Comparison of ENCODE assay signal across 28 mouse cellular contexts in genomic region chr2:65213675-65214074, GRCm38 (mm10). TPM values are rescaled to one million over a fixed set of nuclear protein-coding genes. Genes with fewer than 3 reads are reported as not detected.
"Had no signal": no experiment of that assay in that cellular context is flagged by ENCODE, and none has a peak within 500 bp of the region (broad histone marks: within the 10 kb centered on the region; RNA-seq: fewer than 3 reads in every experiment).

No protein-coding gene starts in this region.

- H3K9ac ChIP-seq: embryonic facial prominence, embryonic 12.5 days; embryonic facial prominence, embryonic 13.5 days; embryonic facial prominence, embryonic 15.5 days; forebrain, embryonic 12.5 days; forebrain, embryonic 13.5 days; forebrain, embryonic 15.5 days; forebrain, postnatal 0 days had no signal

- DNase-seq: cerebellum, adult 18-20 months; cerebellum, adult 2 months; cerebellum, adult 8-10 months; cerebellum, adult 9-10 months; cerebellum, adult 9-11 months; cerebellum, postnatal 10 days; cerebellum, postnatal 14 days; cerebellum, postnatal 25 days; cerebellum, postnatal 36 days; embryo, embryonic 11 days; forebrain, postnatal 0 days; gastrocnemius, adult 2 months; gastrocnemius, postnatal 10 days; gastrocnemius, postnatal 14 days; gastrocnemius, postnatal 25 days; gastrocnemius, postnatal 36 days; heart, adult 18-20 months had no signal

- H3K4me2 ChIP-seq: embryonic facial prominence, embryonic 12.5 days; embryonic facial prominence, embryonic 13.5 days; embryonic facial prominence, embryonic 15.5 days; forebrain, embryonic 12.5 days; forebrain, embryonic 13.5 days; forebrain, embryonic 15.5 days had no signal

- H3K4me1 ChIP-seq: embryonic facial prominence, embryonic 10.5 days; embryonic facial prominence, embryonic 12.5 days; embryonic facial prominence, embryonic 13.5 days; embryonic facial prominence, embryonic 15.5 days; forebrain, embryonic 13.5 days; forebrain, embryonic 15.5 days had no signal

- H3K9me3 ChIP-seq: embryonic facial prominence, embryonic 10.5 days; embryonic facial prominence, embryonic 12.5 days; embryonic facial prominence, embryonic 13.5 days; embryonic facial prominence, embryonic 15.5 days; forebrain, embryonic 10.5 days; forebrain, embryonic 12.5 days; forebrain, embryonic 13.5 days; forebrain, embryonic 15.5 days had no signal

- H3K27ac ChIP-seq: embryonic facial prominence, embryonic 10.5 days; embryonic facial prominence, embryonic 12.5 days; embryonic facial prominence, embryonic 13.5 days; embryonic facial prominence, embryonic 15.5 days; forebrain, embryonic 10.5 days; forebrain, embryonic 12.5 days; forebrain, embryonic 13.5 days; forebrain, embryonic 15.5 days; gastrocnemius, adult 2 months had no signal

- H3K27me3 ChIP-seq: embryonic facial prominence, embryonic 12.5 days; embryonic facial prominence, embryonic 13.5 days; embryonic facial prominence, embryonic 15.5 days; forebrain, embryonic 12.5 days; forebrain, embryonic 13.5 days; forebrain, embryonic 15.5 days had no signal

- ATAC-seq: forebrain, embryonic 13.5 days; forebrain, embryonic 14.5 days; forebrain, embryonic 15.5 days; forebrain, embryonic 16.5 days; forebrain, postnatal 0 days had no signal

- H3K36me3 ChIP-seq: embryonic facial prominence, embryonic 10.5 days; embryonic facial prominence, embryonic 12.5 days; embryonic facial prominence, embryonic 13.5 days; embryonic facial prominence, embryonic 15.5 days; forebrain, embryonic 10.5 days; forebrain, embryonic 12.5 days; forebrain, embryonic 15.5 days had no signal

- H3K4me3 ChIP-seq: embryonic facial prominence, embryonic 10.5 days; embryonic facial prominence, embryonic 12.5 days; embryonic facial prominence, embryonic 13.5 days; embryonic facial prominence, embryonic 15.5 days; erythroblast, embryonic 14.5 days; forebrain, embryonic 10.5 days; forebrain, embryonic 12.5 days; forebrain, embryonic 13.5 days; forebrain, embryonic 15.5 days; gastrocnemius, adult 2 months had no signal

RNA-seq across cellular contexts. Expression of gene Cobll1, which starts 25.5 kb away (rescaled TPM):
- polyA plus RNA-seq: erythroblast, embryonic 14.5 days had no signal
